Mouse (Mus musculus) Muller cell, postnatal 12 days (primary cell): ENCODE results near the gene Ffar3.
A peak's percentile ranks its signal among the peaks of the same experiment; 100 is the strongest.

Experiments
- DNase-seq: peaks from one replicate; pipeline ENCODE4 v3.0.0-alpha.2; 2015; ENCODE audit errors: inconsistent ontology term

Ffar3 gene

GRCm38 (mm10) chr7:30856078-30856477, at the start of gene Ffar3:
Ffar3 (minus strand) TSS chr7:30856178.
- DNase-seq: no peak

- DNase-seq: no peak
Observed at GRCm38 (mm10) chr7:30904042-30904441, 48.1 kb upstream of the Ffar3 start.

- no peak for DNase-seq
Observed at GRCm38 (mm10) chr7:30895217-30895616, 39.2 kb upstream of the Ffar3 start.

GRCm38 (mm10) chr7:30892515-30892914, 36.5 kb upstream of the Ffar3 start:
- DNase-seq: no peak

GRCm38 (mm10) chr7:30891746-30892145, 35.8 kb upstream of the Ffar3 start:
- no peak for DNase-seq

GRCm38 (mm10) chr7:30890681-30891080, 34.7 kb upstream of the Ffar3 start:
- no peak for DNase-seq

GRCm38 (mm10) chr7:30888786-30889185, 32.8 kb upstream of the Ffar3 start:
- DNase-seq: no peak

GRCm38 (mm10) chr7:30887568-30888188, 31.7 kb upstream of the Ffar3 start:
- DNase-seq: no peak

- no peak for DNase-seq
Observed at GRCm38 (mm10) chr7:30886852-30887251, 30.9 kb upstream of the Ffar3 start.

- no peak for DNase-seq
Observed at GRCm38 (mm10) chr7:30884047-30884446, 28.1 kb upstream of the Ffar3 start.

GRCm38 (mm10) chr7:30881367-30881766, 25.4 kb upstream of the Ffar3 start:
- DNase-seq: no peak

- no peak for DNase-seq
Observed at GRCm38 (mm10) chr7:30880176-30880575, 24.2 kb upstream of the Ffar3 start, which contains the start of gene Cd22. Cd22 (minus strand) TSS chr7:30880342.

- no peak for DNase-seq
Observed at GRCm38 (mm10) chr7:30878950-30879349, 23.0 kb upstream of the Ffar3 start.

- DNase-seq: peak; percentile 19
Observed at GRCm38 (mm10) chr7:30873083-30873482, 17.1 kb upstream of the Ffar3 start.

GRCm38 (mm10) chr7:30863386-30863785, 7.4 kb upstream of the Ffar3 start:
- DNase-seq: no peak

GRCm38 (mm10) chr7:30861464-30861863, 5.5 kb upstream of the Ffar3 start, which contains the start of gene Ffar1:
Ffar1 (minus strand) TSS chr7:30861564.
- no peak for DNase-seq

- DNase-seq: peak; percentile 64
Observed at GRCm38 (mm10) chr7:30859635-30860402, 3.8 kb upstream of the Ffar3 start.

GRCm38 (mm10) chr7:30859290-30859634, 3.3 kb upstream of the Ffar3 start:
- peak; percentile 63 for DNase-seq

- no peak for DNase-seq
Observed at GRCm38 (mm10) chr7:30857746-30858145, 1.8 kb upstream of the Ffar3 start.

GRCm38 (mm10) chr7:30851421-30851820, 4.6 kb downstream of the Ffar3 start:
- DNase-seq: no peak

GRCm38 (mm10) chr7:30847934-30848333, 8.0 kb downstream of the Ffar3 start:
- DNase-seq: no peak

- no peak for DNase-seq
Observed at GRCm38 (mm10) chr7:30847386-30847785, 8.6 kb downstream of the Ffar3 start.

- no peak for DNase-seq
Observed at GRCm38 (mm10) chr7:30846505-30847053, 9.4 kb downstream of the Ffar3 start.
